8 mouse cellular contexts compared by ENCODE assay signal in genomic region chrX:112310804-112311530, GRCm38 (mm10). TPM values are rescaled to one million over a fixed set of nuclear protein-coding genes. Genes with fewer than 3 reads are reported as not detected.
DNase-seq lines count a peak whose midpoint lies in the region; ATAC-seq and TF ChIP-seq lines count a peak whose summit lies in the region.

Apool (plus strand) TSS chrX:112311334.

- no peaks in the 10 kb centered on the region for H3K9me3 ChIP-seq in E14TG2a.4 (ENCODE audit: low read length)
- H3K9me3 ChIP-seq in forebrain, embryonic 12.5 days = no peaks in the 10 kb centered on the region
- H3K9me3 ChIP-seq in heart, postnatal 0 days (replicated peaks; ENCODE audit: control insufficient read depth, low read length) = no peaks in the 10 kb centered on the region
- H3K9me3 ChIP-seq in liver, embryonic 16.5 days (replicated peaks; ENCODE audit: control insufficient read depth, low read length) = no peaks in the 10 kb centered on the region
- no peaks in the 10 kb centered on the region for H3K9me3 ChIP-seq in neural tube, embryonic 13.5 days

- H3K9ac ChIP-seq in forebrain, embryonic 12.5 days = peak within 1 kb of the TSS; percentile 58
- H3K9ac ChIP-seq in heart, postnatal 0 days (replicated peaks; ENCODE audit: low read depth, low read length) = peak within 1 kb of the TSS; percentile 84
- peak within 1 kb of the TSS; percentile 68 for H3K9ac ChIP-seq in liver, embryonic 16.5 days (ENCODE audit: low read depth, low read length)
- H3K9ac ChIP-seq in neural tube, embryonic 13.5 days = peak within 1 kb of the TSS; percentile 59

- H3K36me3 ChIP-seq in E14TG2a.4 (ENCODE audit: insufficient read depth, low read length) = no peaks in the 10 kb centered on the region
- H3K36me3 ChIP-seq in forebrain, embryonic 12.5 days (replicated peaks) = no peaks in the 10 kb centered on the region
- no peaks in the 10 kb centered on the region for H3K36me3 ChIP-seq in heart, postnatal 0 days (replicated peaks; ENCODE audit: control insufficient read depth, insufficient read depth, low read length)
- no peaks in the 10 kb centered on the region for H3K36me3 ChIP-seq in liver, embryonic 16.5 days (ENCODE audit: control insufficient read depth, insufficient read depth)
- no peaks in the 10 kb centered on the region for H3K36me3 ChIP-seq in neural tube, embryonic 13.5 days
- H3K36me3 ChIP-seq in testis, adult 2 months (ENCODE audit: control insufficient read depth, insufficient read depth, low read length) = no peaks in the 10 kb centered on the region

- DNase-seq in c-Kit-positive CD71-positive TER-119-positive erythroid progenitor cells, embryonic 14.5 days (ENCODE audit: low spot score) = peak; percentile 83
- DNase-seq in heart, postnatal 0 days (ENCODE audit: low spot score) = peak; percentile 79
- DNase-seq in kidney, postnatal 4 days = peak; percentile 89 to 92

- 24% methylated on average over 18 of the region's 18 CpGs for WGBS in forebrain, embryonic 12.5 days
- WGBS in heart, postnatal 0 days = 19% methylated on average over 18 of the region's 18 CpGs
- WGBS in liver, embryonic 16.5 days (ENCODE audit: insufficient replicate concordance) = 18% methylated on average over 18 of the region's 18 CpGs
- WGBS in neural tube, embryonic 13.5 days = 30% methylated on average over 18 of the region's 18 CpGs

- no peaks in the 10 kb centered on the region for H3K27me3 ChIP-seq in E14TG2a.4 (ENCODE audit: insufficient read depth, low read length)
- H3K27me3 ChIP-seq in forebrain, embryonic 12.5 days = no peaks in the 10 kb centered on the region
- H3K27me3 ChIP-seq in heart, postnatal 0 days (ENCODE audit: control insufficient read depth, insufficient read depth, low read length) = no peaks in the 10 kb centered on the region
- H3K27me3 ChIP-seq in liver, embryonic 16.5 days (ENCODE audit: control insufficient read depth, insufficient read depth, low read depth, low read length) = no peaks in the 10 kb centered on the region
- H3K27me3 ChIP-seq in neural tube, embryonic 13.5 days = no peaks in the 10 kb centered on the region
- no peaks in the 10 kb centered on the region for H3K27me3 ChIP-seq in testis, adult 2 months (ENCODE audit: control insufficient read depth, insufficient read depth, low read length)

- H3K27ac ChIP-seq in forebrain, embryonic 12.5 days = no peak within 1 kb of the TSS
- H3K27ac ChIP-seq in heart, postnatal 0 days (ENCODE audit: low read depth) = peak within 1 kb of the TSS; percentile 83
- H3K27ac ChIP-seq in liver, embryonic 16.5 days (ENCODE audit: low read length) = peak within 1 kb of the TSS; percentile 37; the same call in 1 of the 2 replicates
- no peak within 1 kb of the TSS for H3K27ac ChIP-seq in neural tube, embryonic 13.5 days (replicated peaks)
- H3K27ac ChIP-seq in testis, adult 2 months (ENCODE audit: control insufficient read depth, insufficient read depth, low read depth, low read length) = peak within 1 kb of the TSS; percentile 61

- peak within 1 kb of the TSS; percentile 80 for H3K4me3 ChIP-seq in E14TG2a.4 (replicated peaks; ENCODE audit: low read length)
- H3K4me3 ChIP-seq in forebrain, embryonic 12.5 days (replicated peaks) = peak within 1 kb of the TSS; percentile 54
- peak within 1 kb of the TSS; percentile 80 for H3K4me3 ChIP-seq in heart, postnatal 0 days (ENCODE audit: low read depth, low read length)
- peak within 1 kb of the TSS; percentile 72 for H3K4me3 ChIP-seq in liver, embryonic 16.5 days (ENCODE audit: low read depth, low read length)
- peak within 1 kb of the TSS; percentile 54 for H3K4me3 ChIP-seq in neural tube, embryonic 13.5 days
- H3K4me3 ChIP-seq in testis, adult 2 months (ENCODE audit: control insufficient read depth, low read depth, low read length) = peak within 1 kb of the TSS; percentile 88

- H3K4me2 ChIP-seq in forebrain, embryonic 12.5 days = peak within 1 kb of the TSS; percentile 46
- peak within 1 kb of the TSS; percentile 53 for H3K4me2 ChIP-seq in heart, postnatal 0 days (ENCODE audit: low read depth, low read length)
- H3K4me2 ChIP-seq in liver, embryonic 16.5 days (ENCODE audit: low read depth, low read length) = peak within 1 kb of the TSS; percentile 50
- H3K4me2 ChIP-seq in neural tube, embryonic 13.5 days = peak within 1 kb of the TSS; percentile 52

- no peak for TF ChIP-seq POLR2A in testis, adult 2 months (IDR thresholded peaks at IDR 0.05; ENCODE audit: control insufficient read depth, low read depth, low read length)

- no peak for TF ChIP-seq EP300 in heart, postnatal 0 days (IDR thresholded peaks at IDR 0.05; ENCODE audit: low read depth)

- peak; percentile 98 for ATAC-seq in forebrain, embryonic 12.5 days (ENCODE audit: low FRiP score)
- peak; percentile 98 for ATAC-seq in heart, postnatal 0 days (ENCODE audit: insufficient read depth, low read depth)
- ATAC-seq in liver, embryonic 16.5 days (ENCODE audit: low read depth) = peak; percentile 96
- ATAC-seq in neural tube, embryonic 13.5 days (ENCODE audit: low read depth) = peak; percentile 98

- 0 out of 2 replicates have a peak, but pooled peaks cover 2% of the 10 kb centered on the region for H3K4me1 ChIP-seq in E14TG2a.4 (replicated peaks; ENCODE audit: low read depth, low read length)
- no peaks in the 10 kb centered on the region for H3K4me1 ChIP-seq in forebrain, embryonic 12.5 days
- no peaks in the 10 kb centered on the region for H3K4me1 ChIP-seq in heart, postnatal 0 days (ENCODE audit: control insufficient read depth, insufficient read depth)
- peaks cover 2% of the 10 kb centered on the region for H3K4me1 ChIP-seq in liver, embryonic 16.5 days (ENCODE audit: control insufficient read depth, low read depth, low read length)
- H3K4me1 ChIP-seq in neural tube, embryonic 13.5 days (replicated peaks) = peaks cover 4% of the 10 kb centered on the region; the same call in 1 of the 2 replicates
- H3K4me1 ChIP-seq in testis, adult 2 months (ENCODE audit: control insufficient read depth, insufficient read depth, low read length) = no peaks in the 10 kb centered on the region

- no peak for TF ChIP-seq CTCF in E14TG2a.4 (conservative IDR thresholded peaks at IDR 0.05; ENCODE audit: low read length)
- TF ChIP-seq CTCF in heart, postnatal 0 days (IDR thresholded peaks at IDR 0.05; ENCODE audit: low read depth) = no peak
- TF ChIP-seq CTCF in testis, adult 2 months (IDR thresholded peaks at IDR 0.05; ENCODE audit: control insufficient read depth, insufficient read depth, insufficient replicate concordance, low read depth, low read length) = no peak

RNA-seq across cellular contexts. Expression of gene Apool, which starts in this region (rescaled TPM):
- polyA plus RNA-seq in forebrain, embryonic 12.5 days (2016; fragmentation: Nextera tagmentation; extraction: Ambion mirVana) = 43.8 and 45.1 TPM in 2 replicates
- 36.0 and 47.7 TPM in 2 replicates for total RNA-seq in heart, postnatal 0 days (2014; rRNA removed; ENCODE audit: low replicate concordance)
- 97.9 and 101 TPM in 2 replicates for polyA plus RNA-seq in heart, postnatal 0 days (2015; fragmentation: Nextera tagmentation; extraction: Ambion mirVana)
- 22.3 and 22.9 TPM in 2 replicates for polyA plus RNA-seq in liver, embryonic 16.5 days (2015; fragmentation: Nextera tagmentation; extraction: Ambion mirVana)
- polyA plus RNA-seq in neural tube, embryonic 13.5 days (2015; fragmentation: Nextera tagmentation; extraction: Ambion mirVana) = 26.3 and 29.6 TPM in 2 replicates
- polyA plus RNA-seq in testis, adult 2 months (2012; rRNA removed) = 0.88 and 1.1 TPM in 2 replicates

Comparison
In these comparisons a context has a peak if more than half of its experiments do, and no peak if none do; other contexts are left out.
1. RNA of gene Apool (polyA plus RNA-seq): 97.9 to 101 TPM in heart, postnatal 0 days, 43.8 to 45.1 TPM in forebrain, embryonic 12.5 days, 26.3 to 29.6 TPM in neural tube, embryonic 13.5 days and 22.3 to 22.9 TPM in liver, embryonic 16.5 days; 0.88 to 1.1 TPM in testis, adult 2 months; every median in the first group is over 10 times any median in the second.
2. H3K27ac ChIP-seq: peak in heart, postnatal 0 days (single experiment), liver, embryonic 16.5 days (single experiment) and testis, adult 2 months (single experiment); none in forebrain, embryonic 12.5 days (single experiment) and neural tube, embryonic 13.5 days (single experiment).
3. Peak in every context shown above with its lines, with median percentiles within 50 percentile points of each other: H3K4me3 ChIP-seq, DNase-seq, ATAC-seq, H3K4me2 ChIP-seq and H3K9ac ChIP-seq.